Mouse (Mus musculus) embryo, embryonic 10.5 days (tissue): ENCODE measurements at regions not wholly inside any gene's neighbourhood (a gene's known extent, or its start where the extent isn't known, plus 50 kb on each side); places are given as distances from the start of the nearest gene placed in this dataset.
A peak's percentile ranks its signal among the peaks of the same experiment; 100 is the strongest.
"Not testable (repeated sequence)": the region's sequence is repeated elsewhere in the genome, so short reads cannot be mapped to it uniquely, and the experiment has no call there.

Source experiments
- DNase-seq: peaks from one replicate; pipeline ENCODE4 v3.0.0-alpha.2; 2015; ENCODE audit warnings: low spot score

DNA sequence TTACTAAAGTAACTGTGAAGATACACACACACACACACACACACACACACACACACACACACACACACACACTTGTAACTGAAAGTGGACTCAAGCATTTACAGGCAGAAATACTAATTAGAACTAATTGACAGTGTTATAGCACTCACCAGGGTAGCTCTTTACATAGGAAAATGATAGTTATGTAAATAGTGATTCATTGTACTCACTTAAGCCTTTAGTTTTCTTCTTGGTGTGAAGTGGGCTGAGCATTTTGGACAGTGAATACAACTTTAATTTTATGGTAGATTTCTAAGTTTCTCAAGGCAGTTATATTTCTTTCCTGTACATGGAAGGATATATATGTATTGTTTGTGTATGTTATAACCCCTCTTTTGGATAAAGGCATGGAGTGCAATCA, 704.5 kb upstream of the Nr2f1 start:
- no peak for DNase-seq

DNA sequence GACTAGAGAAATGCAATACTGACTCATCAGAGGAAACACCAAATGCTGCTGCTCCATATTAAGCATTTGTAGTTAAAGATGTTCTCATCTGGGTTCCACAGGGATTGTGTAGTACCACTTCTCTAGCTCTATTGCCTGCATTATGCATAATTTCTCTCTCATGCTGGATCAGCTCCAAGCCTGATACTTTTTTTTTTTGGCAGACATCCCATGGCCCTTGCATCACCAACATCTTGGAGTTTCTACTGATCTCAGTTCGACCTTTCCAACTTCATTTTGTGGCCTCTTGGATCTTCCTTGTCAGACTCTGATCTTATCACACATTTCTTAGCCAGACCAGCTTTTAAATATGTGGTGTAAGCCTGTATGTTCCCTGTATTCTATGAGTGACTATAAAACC, 701.1 kb upstream of the Nr2f1 start:
- no peak for DNase-seq

DNA sequence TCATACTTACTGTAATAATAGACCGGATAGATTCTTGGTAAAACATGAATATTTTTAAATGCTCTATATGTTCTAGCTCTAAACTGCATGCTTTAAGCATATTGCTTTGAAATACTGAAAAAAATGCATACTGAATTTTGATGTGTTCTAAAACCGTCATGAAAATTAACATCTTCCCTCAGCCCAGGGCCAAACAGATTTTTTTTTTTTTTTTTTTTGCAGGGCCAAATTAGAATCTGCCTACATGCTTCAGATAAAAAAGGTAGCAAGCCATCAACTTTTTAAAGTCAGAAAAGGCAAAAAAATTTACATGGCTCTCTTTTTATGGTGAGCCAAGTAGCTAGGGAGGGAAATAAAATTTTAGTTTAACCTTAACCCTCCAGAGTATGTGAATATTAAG, 692.7 kb upstream of the Nr2f1 start:
- no peak for DNase-seq

DNA sequence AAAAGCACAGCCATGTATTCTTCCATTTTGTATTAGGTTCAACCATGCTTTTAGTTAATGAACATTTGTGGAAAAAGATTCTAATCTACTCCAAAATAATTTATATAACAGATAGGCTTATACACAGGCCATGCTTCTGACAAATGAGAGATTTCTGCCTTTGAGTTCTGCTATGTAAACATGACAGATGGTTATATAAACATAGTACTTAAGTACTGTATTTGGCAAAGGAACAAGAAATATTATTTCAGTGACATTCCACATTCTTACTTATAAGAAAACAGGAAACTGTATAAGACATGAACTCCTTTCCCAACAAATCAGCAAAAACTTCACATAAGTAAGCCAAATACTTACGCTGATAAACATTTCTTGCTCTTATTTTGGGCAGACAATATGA, 683.5 kb upstream of the Nr2f1 start:
- DNase-seq: no peak

DNA sequence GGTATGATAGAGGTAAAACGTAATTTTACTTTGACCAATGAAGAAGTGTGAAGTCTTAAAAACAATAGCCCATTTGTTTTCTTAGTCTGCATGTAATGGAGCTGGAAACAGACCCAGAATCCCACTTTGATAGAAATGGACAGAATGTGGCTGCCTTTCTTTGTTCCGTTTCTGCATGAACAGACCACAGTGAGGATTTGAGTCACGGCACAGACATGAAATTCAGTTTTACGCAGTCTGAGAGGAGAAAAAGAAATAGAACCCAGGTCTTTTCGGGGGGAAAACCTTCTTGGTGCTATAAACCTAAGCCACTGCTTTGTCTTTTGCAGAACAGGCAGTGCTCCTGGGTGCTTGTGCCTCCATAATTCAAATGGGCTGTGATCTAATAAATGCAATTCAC, 673.0 kb upstream of the Nr2f1 start:
- DNase-seq: peak; percentile 52

DNA sequence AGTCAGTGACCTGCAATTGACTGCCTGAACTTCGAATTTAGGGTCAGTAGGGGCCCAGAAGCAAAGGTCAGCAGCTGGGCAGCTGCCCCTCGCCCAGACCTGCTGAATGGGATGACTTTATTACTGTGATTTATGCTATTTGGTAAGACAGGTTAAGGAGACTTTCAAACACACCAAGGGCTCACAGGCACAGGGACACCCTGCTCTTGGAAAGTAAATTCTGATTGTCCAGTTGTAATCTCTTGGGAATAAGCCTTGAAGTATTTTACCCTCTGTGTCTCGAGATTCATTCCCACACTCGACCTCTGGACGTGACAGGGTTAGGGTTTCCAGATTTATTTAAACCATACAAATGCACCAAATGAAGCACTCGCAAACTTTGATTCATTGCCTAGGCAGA, 672.4 kb upstream of the Nr2f1 start:
- peak; percentile 81 for DNase-seq

GRCm38 (mm10) chr13:78871254-78871653, 671.7 kb upstream of the Nr2f1 start:
- DNase-seq: peak; percentile 83

DNA sequence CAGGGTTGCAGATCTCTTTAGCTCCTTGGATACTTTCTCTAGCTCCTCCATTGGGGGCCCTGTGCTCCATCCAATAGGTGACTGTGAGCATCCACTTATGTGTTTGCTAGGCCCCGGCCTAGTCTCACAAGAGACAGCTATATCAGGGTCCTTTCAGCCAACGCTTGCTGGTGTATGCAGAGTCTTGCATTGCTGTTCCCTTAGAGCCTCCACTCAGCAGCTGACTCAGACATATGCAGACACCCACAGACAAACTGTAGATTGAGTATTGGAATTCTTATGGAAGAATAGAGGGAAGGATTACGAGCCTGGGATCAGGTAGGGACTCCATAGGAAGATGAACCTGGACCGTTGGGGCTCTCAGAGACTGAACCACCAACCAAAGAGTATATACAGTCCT, 624.8 kb upstream of the Nr2f1 start:
- not testable (repeated sequence) for DNase-seq

DNA sequence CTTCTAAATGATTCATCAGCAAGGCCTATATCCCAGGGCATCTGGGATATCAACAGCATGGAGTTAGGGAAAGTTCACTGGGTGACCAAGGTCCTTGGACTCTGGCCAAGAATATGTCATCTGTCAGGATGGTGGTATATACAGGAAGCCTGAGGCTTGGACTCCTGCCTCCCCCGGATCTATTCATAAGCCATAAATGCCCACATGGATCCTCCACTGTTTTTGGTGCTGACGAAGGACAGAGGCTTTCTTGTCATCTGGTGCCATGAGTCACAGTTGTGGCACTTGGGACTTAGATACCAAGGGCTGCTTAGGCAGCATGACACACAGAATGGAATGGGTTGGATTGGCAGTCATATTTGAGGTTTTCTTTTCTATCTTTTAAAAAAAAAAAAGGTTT, 610.1 kb upstream of the Nr2f1 start:
- DNase-seq: peak; percentile 18

DNA sequence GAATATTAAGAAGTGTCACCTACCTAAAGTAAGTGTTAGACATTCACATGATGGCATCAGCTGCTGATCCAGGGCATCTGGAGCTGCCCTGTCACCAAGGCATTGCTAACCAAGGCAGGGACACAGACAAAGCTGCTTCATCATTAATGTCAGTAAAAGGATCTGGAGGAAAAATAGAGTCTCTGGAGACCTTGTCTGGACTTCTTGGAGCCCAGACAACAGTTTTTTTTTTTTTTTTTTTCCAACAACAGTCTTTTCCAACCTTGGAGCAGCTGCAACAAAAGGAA, 603.2 kb upstream of the Nr2f1 start:
- DNase-seq: peak; percentile 22

DNA sequence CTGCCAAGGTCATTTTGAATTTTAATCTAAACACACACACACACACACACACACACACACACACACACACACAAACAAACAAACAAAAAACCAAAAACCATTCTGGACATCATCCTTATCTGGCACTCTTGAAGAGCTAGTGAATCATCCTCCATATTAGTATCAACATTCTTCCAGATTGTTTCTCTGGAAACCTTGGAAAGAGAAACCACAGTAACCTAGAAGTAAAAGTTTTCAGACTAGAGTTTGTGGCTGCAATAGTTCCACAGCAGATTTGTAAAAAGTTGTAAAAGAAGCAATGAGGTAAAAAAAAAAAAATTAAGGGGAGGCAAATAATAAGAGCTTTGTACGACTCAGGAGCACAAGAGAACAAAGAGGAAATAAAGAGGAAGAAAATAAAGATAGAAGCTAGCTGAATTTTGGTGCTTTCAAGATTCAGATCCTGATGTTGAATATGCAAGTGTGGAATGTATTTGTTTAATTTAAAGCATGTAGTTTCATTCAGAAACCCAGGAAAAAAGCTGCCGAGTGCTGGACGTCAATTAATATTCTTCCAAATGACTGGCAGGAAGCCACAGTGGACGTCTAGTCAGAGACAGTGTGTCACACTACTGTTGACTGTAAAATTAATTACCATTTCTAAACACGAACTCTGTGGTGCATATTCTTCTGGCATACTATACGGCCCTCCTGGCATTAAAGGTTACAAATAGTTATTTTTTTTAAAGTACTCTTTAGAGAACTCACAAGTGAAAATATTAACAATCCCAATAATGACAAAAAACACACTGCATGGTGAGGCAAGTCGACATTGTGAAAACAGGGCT, 602.7 kb upstream of the Nr2f1 start:
- DNase-seq: no peak

DNA sequence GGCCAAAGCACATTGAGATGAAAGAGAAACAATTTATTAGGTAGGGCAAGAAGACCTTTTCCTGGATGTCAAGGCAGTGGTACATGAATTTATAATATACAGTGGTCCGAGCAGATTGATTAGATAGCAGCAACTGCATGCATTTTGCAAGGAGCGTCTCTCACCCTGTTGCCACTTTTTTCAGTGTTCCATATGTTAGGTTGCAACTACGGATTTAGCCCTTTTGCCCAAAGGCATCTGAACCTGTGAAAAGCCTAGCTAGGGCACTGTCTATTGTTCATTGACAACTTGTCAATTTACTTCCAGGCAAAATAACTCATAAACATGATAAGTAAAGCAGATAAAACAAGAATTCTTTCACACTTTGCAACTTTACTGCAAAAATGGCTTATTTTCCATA, 600.1 kb upstream of the Nr2f1 start:
- no peak for DNase-seq

DNA sequence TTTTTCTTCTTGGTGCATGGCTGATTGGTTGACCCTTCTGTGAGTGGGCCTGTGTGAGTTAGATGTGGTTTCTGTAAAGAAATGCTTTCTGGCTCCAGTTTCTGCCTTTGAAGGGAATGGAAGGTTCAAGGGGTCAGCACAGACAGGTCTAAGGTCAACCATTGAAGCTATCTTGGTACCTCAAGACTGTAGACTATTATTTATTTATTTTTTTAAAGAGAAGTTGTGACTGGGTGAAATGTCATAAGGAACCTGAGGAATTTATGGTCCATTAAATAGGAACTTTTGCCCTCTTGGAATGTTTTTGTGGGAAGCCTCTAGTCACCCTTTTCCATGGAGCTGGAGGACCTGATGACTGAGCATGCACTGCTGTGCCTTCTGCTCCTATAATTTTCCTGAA, 595.7 kb upstream of the Nr2f1 start:
- DNase-seq: peak; percentile 81

GRCm38 (mm10) chr13:78784285-78784684, 584.7 kb upstream of the Nr2f1 start:
- peak; percentile 31 for DNase-seq

DNA sequence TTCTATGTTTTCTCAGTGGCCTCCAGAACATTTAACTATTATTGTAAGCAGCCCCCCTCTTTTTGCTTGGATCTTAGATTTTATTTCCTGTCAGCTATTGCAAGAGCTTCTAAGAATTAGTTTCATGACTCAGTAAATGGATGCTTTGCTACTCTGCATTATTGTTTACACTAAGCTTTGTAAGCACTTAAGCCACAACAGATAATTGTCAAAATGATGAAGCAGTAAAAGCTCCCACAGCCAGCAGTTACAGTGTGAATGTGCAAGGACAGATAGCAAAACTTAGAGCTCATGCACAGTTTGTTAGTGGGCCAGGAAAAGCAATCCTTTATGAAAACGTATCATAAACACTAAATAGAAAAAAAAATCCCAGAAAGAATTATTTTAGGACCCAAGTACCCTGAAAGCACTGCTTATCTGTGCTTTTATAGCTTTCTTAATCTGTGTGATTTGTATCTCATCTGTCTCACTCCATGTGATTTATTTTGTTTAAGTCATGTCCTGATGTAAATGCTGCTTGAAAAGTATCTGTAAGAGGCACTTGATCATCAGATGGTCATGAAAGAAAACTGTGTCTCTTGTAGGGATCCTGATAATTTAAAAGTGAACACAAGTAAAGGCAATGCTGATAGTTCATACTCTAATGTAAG, 584.2 kb upstream of the Nr2f1 start:
- DNase-seq: peak; percentile 13
